Mouse (Mus musculus): ENCODE results near the gene Rasal2.
A peak's percentile ranks its signal among the peaks of the same experiment; 100 is the strongest.

The Rasal2 gene

DNA sequence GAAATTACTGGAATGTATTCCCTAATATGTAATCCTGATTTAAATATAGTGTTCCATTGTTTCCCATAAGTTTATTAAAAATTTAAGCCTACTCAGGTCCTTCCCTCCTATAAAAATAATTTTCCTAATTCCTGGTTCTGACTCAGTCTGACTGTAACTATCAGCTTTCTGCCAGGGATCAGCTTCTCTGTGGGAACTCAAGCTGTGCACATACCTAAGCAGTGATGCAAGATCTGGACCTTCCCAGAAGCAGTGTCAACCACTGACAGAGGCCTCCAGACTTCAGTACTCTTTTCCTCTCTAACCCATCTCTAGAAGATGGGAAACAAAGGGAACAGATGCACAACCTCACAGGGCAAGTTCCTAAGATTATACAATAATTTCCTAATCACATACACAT is 68.9 kb downstream of the Rasal2 start:
- DNase-seq (ENCODE audit: low read depth, low spot score) = no peak

DNA sequence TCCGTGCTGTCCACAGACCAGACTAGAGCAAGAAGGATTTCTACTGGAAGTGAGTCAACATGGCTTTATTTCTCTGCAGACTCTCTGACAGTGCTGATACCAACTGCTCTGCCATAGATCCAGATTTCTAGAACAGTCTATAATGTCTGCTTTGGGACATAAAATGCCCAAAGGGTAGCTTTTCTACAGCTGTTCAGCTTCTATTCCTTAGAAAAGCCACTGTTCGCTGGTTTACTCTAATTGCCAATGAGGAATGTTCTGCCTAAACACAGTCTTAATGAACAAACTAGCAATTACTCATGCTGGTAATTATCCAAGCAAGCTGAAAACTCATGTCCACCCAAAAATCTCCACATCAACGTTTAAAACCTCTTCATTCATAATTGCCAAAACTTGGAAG is 77.6 kb downstream of the Rasal2 start:
- no peak for DNase-seq (ENCODE audit: low read depth, low spot score)

DNA sequence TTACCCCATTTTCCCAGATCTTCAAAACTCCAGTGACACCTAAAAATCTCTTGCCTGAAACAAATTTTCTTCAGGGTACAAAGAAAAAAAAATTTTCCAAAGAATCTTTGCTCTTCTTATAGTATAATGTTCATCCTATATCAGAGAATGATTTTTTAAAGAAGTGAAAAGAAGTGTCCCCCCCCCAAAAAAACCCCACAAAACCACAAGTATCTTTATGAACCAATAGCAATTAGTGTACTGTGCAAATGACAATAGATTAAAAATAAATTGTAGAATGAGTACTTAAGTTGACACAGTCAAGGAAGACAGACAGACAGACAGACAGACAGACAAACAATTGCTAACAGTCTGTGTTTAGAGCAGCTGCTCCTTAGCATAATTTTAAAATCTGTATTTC is 84.3 kb downstream of the Rasal2 start:
- DNase-seq (ENCODE audit: low read depth, low spot score) = no peak

DNA sequence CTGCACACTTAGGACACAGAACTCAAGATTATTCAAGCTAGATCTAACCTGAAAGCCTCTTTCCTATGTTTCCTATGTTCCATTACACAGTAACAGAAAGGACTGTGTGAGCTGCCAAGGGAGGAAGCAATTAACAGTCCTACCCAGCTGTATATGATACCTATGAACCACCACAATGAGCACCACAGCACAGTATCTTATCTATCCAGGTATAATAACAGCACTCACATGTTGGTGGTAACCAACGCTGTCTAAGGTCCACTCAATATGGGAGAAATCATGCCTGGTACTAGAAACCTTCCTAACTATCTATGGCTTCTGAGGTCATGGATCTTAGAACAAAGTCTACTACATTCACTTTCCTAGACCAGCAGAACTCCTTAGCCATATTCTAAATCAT is 89.3 kb downstream of the Rasal2 start:
- no peak for DNase-seq (ENCODE audit: low read depth, low spot score)

DNA sequence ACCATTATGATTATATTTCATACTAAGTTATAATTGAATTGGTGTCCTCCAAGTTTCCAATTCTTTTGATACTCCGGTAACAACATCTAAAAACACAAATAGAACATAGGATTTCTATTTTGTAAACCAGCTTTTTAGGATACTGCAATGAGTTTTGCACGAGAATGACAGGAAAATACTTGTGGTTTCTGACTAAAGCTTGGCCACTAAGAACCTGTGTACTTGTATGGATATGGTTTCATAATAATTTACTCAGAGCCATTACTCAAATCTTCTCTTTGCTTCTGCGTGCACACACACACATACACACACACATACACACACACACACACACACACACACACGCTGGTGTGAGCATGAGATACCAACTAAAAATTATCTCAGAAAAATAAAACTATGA is 93.5 kb downstream of the Rasal2 start:
- no peak for DNase-seq (ENCODE audit: low read depth, low spot score)

DNA sequence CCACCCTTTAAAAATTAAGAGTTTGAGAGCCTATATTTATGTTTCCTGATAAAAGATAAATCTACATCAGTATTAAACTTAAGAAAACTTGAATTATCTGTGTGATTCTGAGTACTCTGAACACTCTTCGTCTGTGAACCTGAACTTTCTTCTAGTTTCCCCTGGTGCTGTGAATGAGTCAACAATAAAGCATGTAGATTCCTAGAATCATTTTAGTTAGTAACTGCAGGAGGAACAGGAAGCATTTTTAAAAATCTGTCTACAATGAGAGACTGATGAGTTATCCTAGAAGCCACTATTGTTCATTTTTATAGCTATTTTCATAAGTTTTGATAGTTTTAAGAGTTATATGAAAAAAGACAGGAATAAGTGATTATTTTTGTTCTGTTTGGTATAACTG is 111.1 kb downstream of the Rasal2 start:
- DNase-seq (ENCODE audit: low read depth, low spot score) = no peak

DNA sequence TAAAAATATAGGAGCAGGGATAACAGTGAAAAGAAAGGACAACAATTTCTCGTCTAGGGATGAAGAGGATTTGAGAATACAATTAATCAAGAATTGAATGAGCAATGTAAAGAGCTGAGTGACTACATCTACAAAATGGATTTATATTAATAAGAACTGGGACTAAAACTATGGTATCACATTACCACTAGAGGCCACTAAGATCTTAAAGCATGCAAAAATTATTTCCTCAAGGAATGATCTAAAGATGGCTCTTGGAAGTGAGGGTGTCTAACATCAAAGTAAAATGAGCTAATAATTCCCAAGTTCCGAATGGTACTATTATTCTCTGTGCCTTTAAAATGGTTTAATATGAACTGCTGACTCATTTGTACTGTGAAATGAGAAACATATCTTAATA is 112.8 kb downstream of the Rasal2 start:
- no peak for DNase-seq (ENCODE audit: low read depth, low spot score)

DNA sequence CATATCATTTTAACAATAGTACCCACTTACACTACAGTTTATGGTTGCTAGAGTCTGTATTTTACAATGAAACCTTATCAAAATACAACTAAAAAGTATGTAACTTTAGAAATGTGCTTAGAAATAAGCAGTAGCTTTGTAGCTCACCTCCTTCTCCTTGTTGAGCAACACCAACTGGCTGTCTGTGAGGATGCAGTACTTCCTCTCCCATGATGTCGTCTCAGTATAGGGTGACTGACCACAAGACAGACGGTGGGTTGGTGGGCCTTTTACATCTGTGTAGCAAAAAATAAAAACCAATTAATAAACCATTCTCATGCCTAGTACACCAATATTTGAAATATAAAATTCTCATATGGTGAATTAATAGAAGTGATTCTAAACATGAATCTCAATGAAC is 113.4 kb downstream of the Rasal2 start:
- DNase-seq (ENCODE audit: low read depth, low spot score) = no peak

DNA sequence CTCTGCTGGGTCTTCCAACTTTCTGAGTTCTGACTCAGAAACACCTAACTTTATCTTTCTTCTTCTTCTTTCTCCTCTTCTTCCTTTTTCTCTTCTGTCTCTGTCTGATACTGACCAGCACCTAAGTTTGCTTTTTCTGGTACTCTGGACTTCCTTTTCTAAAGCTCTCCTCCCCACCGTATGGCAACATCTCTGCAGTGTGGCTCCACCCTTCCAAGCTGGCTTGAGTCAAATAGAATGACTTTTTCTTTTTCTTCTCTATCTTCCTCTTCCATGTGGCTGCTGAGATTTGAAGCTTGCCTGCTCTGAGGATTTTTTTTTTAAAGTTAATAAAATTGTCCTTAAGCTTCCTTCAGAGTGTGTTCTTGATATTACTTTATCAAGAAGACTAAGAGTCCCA is 115.3 kb downstream of the Rasal2 start:
- no peak for DNase-seq (ENCODE audit: low read depth, low spot score)

DNA sequence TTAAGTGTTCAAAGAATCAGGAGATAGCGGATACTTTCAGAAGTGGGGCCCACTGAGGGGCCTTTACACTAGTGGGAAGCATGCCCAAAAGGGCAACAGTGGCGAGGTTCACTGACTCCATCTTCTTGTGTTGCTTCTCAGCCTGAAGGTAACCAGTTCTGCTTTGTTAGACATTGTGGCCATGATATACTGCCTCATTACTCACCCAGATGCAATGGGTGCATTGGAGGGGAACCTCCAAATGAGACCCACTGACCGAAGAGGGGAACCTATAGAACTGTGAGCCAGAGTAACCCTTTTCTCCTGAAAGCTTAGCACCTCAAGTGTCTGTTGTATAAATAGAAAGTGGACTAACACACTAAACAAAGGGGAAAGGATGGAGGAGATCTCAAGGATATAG is 116.5 kb downstream of the Rasal2 start:
- no peak for DNase-seq (ENCODE audit: low read depth, low spot score)

DNA sequence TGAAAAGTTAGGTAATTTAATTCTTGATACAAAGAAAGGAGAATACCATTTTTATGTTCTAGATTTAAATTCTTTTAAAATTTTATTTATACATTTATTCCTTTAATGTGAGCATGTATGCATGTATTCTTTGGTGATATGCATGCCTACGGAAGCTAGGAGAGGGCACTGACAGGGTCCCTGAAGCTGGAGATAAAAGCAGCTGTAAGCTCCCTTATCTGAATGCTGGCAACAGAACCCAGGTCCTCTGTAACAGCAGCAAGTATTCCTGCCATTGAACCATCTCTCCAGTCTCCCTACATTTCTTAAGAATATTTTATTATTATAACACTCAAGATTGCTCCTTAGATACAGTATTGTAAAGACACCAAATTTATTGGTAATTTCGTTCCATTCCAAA is 122.2 kb downstream of the Rasal2 start:
- DNase-seq (ENCODE audit: low read depth, low spot score) = no peak

DNA sequence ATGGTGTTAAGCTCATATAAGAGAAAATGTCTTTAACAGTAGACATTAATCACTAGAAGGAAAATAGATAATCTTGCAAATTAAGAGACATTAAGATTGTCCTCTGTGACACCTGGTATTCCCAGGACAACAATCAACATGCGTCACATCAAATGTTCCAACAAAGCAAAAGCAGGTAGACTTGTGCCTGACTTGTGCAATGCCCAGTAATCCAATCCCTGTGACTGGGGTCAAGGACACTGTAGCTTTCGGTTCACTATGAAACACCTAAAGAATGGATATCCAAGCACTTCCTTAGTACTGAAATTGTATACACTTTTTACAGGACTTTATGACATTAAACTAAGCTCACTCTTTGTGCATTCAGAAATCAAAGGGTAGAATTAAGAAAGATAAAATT is 123.1 kb downstream of the Rasal2 start:
- no peak for DNase-seq (ENCODE audit: low read depth, low spot score)

DNA sequence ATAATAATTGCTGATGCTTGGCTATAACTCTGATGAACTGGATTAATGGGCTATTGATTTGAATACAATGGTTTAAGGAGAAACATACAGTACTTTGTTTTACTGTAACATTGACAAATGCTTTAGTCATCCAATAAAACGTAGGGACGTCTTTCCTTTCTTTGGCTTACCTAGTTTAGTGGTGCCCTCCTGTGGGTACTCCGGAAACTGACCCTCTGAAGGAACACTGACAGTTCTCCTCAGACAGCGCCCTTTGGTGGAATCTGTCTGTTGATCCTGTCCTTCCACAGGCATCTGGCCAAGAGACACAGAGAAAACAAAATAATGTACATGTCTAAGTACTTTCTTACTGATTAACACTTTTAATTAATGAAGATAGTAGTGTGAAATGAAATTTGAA is 125.8 kb downstream of the Rasal2 start:
- peak; percentile 9 for DNase-seq (ENCODE audit: low read depth, low spot score)

DNA sequence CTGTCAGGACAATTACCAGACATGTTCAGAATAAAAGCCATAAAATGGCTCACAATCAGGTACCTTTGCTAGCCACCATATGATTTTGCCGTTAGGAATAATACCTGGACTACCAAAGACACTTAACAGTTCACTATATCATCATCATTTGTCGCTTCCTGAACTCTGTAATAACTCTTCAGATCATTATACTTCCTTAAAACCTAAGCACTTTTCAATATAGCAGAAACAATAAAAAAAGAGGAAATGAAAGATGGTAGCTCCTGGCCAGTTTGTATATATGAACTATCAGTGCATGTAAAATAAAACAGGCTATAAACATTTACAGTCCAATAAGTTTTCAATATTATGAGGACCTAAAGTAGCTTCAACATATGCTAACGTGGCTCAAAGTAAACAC is 127.0 kb downstream of the Rasal2 start:
- no peak for DNase-seq (ENCODE audit: low read depth, low spot score)

DNA sequence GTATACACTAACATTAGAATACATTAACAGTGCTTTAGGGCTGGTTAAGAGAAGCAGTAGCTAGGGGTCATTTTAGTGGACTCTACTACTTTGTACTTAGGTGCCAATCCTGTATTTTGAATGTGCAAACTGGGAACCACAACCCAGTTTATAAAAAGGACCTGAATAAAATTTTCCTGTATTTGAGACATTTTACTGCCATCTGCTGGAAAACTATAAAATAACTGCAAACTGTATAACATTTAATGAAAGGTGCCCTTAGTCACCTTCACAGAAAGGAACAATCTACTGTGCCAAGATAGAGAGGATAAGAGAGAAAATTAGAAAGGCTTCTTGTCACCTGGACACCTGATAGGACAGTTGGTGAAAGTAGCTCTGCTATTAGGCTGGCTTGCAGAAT is 131.6 kb downstream of the Rasal2 start:
- DNase-seq (ENCODE audit: low read depth, low spot score) = no peak

DNA sequence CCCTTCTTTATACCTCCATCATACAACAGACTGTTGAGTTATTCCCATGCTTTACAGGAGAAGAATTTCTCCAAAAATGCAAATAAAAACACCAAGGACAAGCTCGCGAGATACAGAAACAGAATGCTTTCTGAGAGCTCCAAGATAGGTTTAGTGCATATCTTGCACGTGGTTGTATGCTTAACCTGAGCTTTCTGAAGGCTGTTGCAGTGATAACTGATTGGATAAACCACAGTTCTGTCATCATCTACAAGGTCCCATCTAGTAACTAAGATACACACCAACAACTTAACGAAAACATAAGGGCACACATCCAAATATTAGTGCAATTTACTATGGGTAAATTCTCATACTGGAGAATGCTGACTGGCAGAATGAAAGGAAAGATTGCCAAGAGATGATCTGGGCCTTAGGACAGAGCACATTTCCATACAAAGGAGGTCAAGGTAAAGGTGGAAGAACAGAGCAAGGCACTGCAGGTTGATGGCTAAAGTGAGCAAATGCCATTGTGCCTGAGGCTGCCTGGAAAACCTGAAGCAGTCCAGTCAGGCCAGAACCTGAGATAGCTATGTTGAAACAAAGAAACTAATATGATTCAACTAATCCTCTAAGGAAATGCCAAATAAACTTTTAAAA is 136.6 kb downstream of the Rasal2 start:
- DNase-seq (ENCODE audit: low read depth, low spot score) = no peak

DNA sequence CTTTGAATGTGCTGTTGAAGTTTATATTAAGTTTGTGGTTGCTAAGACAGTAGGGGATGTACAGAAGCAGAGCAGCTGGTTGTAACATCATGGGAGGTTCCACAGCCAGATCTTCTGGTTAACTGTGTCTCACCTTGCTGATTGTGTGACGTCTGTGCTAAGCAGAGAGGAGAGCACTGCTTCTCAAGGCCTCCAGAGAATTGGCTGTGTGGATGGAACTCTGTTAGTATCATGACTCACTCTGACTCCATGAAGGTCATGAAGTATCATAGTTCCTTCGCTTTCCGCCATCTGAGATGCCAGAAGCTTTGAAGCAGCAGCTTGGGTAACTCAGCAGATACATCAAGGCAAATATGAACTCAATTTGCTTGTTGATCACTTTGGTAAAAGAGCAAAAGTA is 144.5 kb downstream of the Rasal2 start:
- DNase-seq (ENCODE audit: low read depth, low spot score) = no peak

DNA sequence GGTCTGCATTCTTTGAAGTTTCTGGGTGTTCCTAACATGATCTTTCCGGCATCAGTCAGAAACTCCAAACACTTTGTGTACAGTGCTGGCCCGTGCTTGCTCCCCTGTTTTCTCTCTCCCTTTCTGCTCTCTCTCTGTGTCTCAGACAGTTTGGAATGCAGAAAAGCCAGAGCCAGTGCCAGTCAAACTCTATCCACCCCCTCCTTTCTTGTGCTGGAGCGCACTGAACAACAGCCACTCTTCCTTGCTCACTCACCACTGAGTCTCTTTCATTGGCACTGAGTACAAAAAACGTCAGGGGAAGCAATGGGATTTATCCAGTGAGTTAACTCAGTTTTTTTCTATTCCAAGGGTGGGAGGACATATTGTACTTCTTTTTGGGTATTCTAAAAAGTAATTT is 155.8 kb downstream of the Rasal2 start:
- no peak for DNase-seq (ENCODE audit: low read depth, low spot score)

DNA sequence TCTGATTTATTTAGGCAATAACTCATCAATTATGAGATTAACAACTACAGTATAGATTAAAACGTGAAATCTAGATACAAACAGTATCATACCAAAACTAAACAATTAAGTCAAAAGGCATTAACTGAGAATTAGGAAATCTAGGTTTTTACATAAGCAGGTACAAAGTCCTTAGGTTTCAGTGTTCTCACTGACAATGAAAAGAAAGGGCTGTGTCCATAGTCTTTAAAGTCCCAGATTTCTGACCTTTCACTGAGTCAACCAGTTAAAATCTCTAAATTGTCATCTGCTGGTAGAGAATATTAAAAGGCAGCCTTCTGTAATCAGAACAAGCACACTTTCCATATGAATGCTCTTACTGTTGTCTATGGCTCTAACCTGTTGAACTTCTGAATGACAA is 156.6 kb downstream of the Rasal2 start:
- DNase-seq (ENCODE audit: low read depth, low spot score) = no peak

DNA sequence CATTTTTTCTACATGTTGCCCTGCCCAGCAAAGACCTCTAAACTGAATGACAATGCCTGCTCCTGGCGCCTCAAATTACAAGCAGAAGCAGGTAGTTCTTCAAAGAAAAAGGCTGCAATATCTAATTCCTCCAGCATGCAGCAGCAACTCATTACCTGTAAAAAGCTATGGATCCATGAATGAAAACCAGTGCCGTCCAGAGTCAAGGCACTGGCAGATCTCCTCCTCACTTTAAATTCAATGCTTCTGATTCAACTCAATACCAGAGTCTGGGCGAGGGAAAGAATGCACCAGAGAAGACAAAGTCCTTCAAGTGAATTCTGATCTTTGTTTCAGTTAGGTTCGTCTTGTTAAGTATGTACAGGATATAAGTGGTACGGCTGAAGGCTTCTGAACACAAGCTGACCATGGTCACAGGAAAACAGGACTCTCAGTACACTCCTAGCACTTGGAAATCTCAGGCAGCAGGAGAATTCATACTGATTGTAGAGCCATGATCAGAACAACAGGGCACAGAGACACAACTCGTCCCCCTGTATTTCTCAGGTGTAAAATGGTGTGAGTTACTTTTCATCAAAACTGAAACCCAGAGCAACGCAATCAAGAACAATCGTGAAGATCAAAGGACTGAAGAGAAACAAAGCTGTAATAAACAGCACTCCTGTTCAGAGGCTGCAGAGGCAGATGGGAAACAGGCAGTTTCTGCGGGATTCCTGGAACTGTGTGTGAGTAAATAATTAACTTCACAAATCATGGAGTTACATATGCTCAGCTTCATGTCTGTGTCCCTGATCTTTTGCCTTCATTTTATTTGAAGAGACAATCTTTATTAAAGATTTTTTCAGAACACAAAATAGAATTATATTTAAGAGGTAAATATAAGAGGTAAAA is 158.6 kb downstream of the Rasal2 start:
- peak; percentile 4 for DNase-seq (ENCODE audit: low read depth, low spot score)

DNA sequence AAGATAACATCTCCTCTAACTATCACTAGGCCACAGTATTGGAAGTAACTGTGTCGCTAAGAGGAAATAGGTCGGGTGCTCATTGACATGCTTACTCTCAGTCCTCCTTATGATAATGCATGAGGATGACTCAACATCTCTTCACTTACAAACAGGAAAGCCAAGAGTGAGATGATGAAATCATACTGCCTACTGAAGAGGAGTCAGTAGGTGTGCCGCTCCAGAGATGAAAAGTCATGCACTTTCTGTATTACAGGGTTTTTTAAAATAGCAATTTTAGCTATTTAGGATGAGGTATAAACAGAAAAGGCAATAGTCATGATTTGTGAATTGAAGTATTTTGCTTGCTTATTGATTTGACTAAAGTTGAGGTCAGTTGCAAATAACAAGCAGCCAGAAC is 164.3 kb downstream of the Rasal2 start:
- DNase-seq (ENCODE audit: low read depth, low spot score) = no peak

DNA sequence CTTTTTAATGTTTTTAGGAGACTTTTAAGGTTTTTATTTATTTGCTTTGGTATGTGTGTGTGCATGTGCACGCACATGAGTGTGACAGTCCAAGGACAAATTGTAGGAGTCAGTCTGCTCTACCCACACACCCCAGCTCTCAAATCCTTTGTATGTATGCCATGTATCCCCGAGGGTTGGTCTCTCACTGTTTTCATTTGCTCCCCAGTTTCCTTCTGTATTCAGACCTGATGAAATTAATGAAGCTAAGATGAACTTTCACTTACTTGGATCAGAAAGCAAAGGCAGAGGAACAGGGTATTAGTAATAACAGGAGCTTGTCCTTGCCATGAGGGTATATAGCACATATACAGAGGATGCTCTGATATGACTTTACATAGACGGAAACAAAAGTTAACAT is 165.1 kb downstream of the Rasal2 start:
- DNase-seq (ENCODE audit: low read depth, low spot score) = no peak

DNA sequence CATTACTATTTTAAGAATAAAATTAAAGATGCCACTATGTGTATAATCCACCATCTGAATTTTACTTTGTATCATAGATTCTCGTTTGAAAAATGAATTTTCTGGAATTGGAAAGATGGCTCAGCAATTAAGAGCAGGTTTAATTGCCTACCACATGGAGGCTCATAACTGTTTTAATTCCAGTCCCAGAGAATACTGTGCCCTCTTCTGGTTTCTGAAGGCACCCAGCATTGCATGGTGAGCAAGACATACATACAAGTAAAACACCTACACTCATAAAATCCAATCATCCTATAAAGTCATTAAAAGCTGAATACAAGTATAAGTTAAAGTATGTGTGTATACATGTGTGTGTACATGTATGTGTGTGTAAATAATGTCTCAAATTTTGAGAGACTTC is 165.6 kb downstream of the Rasal2 start:
- DNase-seq (ENCODE audit: low read depth, low spot score) = no peak

DNA sequence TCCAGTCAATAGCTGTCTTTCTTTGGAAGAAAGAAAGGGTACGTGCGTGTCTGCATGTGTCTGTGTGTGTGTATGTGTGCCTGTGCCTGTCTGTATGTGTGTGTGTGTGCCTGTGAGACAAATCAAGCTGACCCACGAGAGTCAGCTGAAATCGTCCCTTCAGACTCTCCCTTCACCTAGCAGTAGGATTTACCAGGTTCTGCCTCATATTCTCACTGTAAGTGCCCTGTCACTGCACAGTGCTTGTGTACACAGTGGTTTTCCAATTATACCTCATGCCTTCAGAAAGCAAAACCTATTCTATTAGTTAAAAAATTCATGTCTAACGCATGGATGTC is 168.0 kb downstream of the Rasal2 start:
- DNase-seq (ENCODE audit: low read depth, low spot score) = no peak

Data from WW6 (cell line).